Mouse (Mus musculus) adrenal gland, adult 2 months (tissue): ENCODE measurements around the gene Sebox. TPM values are rescaled to one million over a fixed set of nuclear protein-coding genes. Genes with fewer than 3 reads are reported as not detected.

Experiments
- DNase-seq: peaks from one replicate; pipeline ENCODE4 v3.0.0; 2021
- polyA plus RNA-seq: library from polyadenylated mRNA; depleted of rRNA; stranded (reverse); fragments of >200 nt; gene quantifications from 2 replicates; pipeline ENCODE4 v1.2.3, GENCODE M21; 2012; rRNA removed
- total RNA-seq, 2 experiments: library from RNA; stranded (reverse); gene quantifications; 2 replicates each; pipeline ENCODE4 v1.2.3; 2021

Gene Sebox
- total and polyA plus RNA-seq, 3 experiments = not detected

GRCm38 (mm10) chr11:78535376-78536079, 32.3 kb downstream of the Sebox start:
- DNase-seq = peak; percentile 57

DNA sequence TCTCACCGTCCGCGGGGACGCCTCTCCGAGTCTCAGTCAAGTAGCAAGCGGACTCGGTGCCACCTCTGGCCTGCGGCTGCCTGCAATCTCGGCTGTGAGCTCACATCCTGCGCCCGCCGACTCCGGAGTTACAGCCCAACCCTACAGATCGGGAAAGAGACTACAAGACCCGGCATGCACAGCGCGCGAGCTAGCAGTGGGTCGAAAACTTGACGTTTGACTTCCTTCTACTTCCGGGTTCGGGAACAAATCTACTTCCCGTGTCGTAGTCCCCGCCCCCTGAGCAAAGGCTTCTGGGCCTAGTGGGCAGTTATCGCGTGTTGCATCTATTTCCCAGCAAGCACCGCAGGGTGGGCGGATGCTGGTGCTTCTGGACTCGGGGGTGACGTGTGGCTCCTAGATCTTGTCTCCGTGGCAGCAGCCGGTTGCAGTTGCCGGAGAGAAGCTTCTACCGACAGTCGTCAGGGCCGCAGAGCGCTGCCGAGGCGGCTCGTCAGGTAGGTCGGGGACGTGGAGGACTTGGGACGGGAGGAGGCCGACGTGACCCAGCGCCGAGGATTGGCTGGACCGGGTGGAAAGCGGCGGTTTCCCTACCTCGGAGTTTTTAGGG, 32.9 kb downstream of the Sebox start, which contains the start of the genes Tnfaip1 and Ift20:
TSS of gene Tnfaip1 (minus strand) at position 253 of the 610 bp plus-strand sequence.
TSS of gene Ift20 (plus strand) at position 282 of the 610 bp plus-strand sequence.
- peak; percentile 99 for DNase-seq

GRCm38 (mm10) chr11:78536690-78537084, 33.4 kb downstream of the Sebox start:
- no peak for DNase-seq

DNA sequence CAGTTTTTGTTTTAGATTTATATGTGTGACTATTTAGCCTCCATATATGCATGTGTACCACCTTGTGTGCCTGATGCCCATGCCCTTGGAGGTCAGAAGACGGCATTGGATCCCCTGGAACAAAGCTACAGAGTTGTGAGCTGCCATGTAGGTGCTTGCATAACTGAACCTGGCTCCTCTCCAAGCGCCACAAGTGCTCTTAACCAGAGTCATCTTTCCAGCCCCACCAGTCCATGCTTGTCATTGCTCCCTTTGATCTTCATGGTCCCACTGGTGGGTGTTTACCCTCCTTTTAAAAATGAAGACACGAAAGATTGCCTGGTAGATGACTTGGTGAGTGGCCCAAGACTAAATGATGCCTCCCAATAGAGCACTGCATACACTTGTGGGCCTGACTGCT, 37.1 kb downstream of the Sebox start:
- no peak for DNase-seq

DNA sequence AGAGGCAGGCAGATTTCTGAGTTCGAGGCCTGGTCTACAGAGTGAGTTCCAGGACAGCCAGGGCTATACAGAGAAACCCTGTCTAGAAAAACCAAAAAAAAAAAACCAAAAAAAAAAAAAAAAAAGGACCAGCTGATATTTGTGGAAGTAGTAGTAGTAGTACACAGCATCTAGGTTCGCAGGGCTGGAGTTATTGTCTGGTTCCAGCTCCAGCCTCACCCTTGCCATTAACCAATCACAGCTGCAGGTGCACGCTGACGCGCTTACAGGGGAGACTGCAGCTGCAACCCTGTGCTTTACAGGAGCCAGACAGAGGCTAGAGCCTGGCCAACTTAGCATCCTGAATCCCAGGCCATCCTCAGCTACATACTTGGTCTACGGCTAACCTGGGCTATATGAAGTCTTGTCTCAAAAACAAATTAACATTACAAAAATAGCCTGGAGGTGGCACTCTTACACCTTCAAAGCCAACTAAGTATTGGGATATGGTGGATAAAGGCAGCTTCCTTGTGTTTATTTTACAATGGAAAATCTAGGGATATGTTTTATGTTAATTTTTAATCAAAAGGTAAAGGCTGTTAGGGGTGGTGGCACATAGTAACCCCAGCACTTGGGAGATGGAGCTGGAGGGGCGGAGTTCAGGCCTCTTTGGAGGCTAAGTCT, 41.3 kb downstream of the Sebox start:
- DNase-seq = no peak

DNA sequence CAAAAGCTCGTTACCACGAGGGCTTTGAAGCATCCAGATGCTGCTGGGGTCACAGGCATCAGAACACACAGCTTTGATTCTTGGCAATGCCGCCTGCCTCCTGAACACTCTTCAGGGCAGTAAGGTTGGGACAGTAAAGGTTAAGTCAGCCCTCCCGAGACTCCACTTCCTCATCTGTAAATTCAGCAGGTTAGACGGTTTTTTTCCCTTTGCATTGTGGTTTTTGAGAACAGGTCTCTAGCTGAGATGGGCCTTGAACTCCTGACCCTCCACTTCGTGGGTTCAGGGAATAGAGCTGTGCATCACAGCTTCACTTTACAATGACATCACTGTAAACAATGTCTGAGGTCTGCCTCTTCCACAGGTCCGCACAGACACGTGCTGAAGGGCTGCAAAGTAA, 41.9 kb downstream of the Sebox start:
- no peak for DNase-seq

DNA sequence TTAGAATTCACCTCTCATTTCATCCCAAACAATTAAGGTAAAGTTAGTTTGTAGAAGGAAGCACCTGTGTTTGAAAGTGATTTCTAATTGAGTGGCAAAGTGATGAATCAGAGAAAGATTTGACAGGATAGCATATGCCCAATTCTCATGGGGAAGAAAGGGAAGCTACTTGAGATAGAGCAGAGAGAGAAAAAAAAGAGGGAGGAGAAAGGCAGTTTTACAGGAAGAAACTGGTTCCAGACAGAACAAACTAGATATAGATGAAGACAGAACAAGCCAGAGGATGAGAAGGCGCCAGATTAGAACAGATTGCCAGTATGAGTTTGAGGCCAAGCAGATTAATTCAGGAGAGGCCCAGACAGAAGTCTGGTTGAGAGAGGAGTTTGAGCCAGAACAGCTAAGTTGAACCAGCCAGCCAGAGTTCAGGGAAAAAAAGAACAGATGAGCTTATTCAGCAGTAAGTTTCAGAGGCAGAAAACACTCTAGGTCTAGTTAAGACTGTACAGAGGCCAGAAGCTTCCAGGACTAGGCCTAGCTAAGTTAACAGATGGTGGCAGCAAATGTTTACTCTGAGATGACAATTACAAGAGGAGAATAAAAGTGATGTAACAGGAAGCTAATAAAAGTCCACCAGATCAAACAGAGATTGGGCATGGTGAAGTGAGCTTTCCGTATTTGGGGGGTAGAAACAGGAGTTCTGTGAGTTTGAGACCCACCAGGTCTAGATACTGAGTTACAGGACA, 44.6 kb downstream of the Sebox start:
- no peak for DNase-seq

DNA sequence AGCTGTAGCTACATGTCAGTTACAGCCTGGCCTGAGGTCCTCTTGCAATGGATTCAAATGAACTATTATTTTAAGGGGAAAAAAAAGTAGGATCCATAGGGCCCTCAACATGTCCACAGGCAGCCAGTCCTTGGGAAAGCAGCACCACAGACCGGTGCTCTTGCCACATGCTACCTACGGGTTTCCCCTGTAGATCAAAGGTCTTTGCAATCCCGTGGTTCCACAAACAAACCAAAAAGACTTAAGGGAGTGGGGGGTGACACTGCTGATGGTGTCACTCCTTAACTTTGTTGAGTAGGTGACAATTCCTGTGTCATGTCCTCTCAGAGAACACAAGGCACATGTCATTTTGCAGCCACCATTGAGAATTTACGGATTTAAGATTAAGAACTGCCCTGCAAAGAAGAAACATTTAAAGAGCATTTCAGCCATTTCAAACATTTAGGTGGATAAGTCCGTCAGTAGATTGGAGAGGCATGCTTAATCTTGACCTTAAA, 46.3 kb downstream of the Sebox start:
- DNase-seq = no peak

DNA sequence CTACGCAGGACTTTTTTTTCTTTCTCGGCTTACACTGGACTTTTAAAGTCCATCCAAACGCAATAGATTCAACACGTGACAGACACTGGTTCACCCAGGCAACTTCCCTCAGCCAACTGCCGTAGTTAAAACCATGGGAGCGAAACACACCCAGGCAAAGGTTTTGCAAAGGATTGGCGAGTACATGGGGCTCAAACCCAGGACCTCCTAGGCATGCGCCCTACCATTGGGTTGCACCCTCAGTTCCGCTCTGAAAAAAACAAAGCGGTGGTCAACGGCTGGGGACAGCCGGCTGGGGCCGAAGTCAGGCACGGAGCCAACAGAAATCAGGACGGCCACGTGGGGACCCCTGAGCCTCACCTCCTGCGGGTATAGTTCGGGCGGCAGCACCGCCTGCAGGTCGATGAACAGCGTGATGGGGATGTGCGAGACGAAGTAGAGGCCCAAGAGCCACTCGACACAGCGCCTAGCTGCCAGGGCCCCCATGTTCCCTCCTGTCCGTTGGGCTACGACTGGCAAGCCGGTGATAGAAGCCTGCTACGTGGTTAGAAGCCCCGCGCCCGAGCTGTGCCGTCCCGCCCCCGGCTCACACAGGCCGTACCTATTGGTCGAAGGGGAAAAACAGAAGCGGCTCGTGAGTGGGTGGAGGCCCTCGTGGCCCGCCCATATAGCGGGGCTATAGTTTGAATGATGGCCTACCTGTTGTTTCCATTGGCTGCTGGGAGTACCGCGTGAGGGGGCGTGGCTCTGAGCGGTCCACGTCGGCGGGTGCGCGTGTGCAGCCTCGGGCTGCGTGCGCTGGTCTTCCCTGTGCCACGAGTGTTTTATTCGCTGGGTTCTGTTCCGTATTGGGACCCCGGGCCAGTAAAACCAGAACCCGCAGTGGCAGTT, 47.2 kb downstream of the Sebox start, which contains the start of gene Tmem97:
TSS of gene Tmem97 (minus strand) at position 610 of the 891 bp plus-strand sequence.
- DNase-seq = peak; percentile 97

- DNase-seq = no peak
These were observed 47.8 kb downstream of the Sebox start for GRCm38 (mm10) chr11:78551059-78551398.

Other genes starting within 250 kb of the Sebox start
- gene 2610507B11Rik, start 241.7 kb upstream of the Sebox start, total RNA-seq = 100 to 1,000 TPM; 165 to 168 TPM
- gene 2610507B11Rik, start 241.7 kb upstream of the Sebox start, polyA plus RNA-seq = 80.0 and 91.9 TPM in 2 replicates
- gene BC030499, start 212.6 kb upstream of the Sebox start, total RNA-seq = under 1 TPM in 1 of 2 experiments, not detected in 1; 0.61 TPM
- gene BC030499, start 212.6 kb upstream of the Sebox start, polyA plus RNA-seq = 0.07 and 0.08 TPM in 2 replicates
- 1 to 10 TPM; 3.0 to 4.1 TPM for gene Spag5, start 201.9 kb upstream of the Sebox start, total RNA-seq
- gene Spag5, start 201.9 kb upstream of the Sebox start, polyA plus RNA-seq = 1.9 and 3.6 TPM in 2 replicates
- gene Aldoc, start 180.5 kb upstream of the Sebox start, total RNA-seq = 10 to 100 TPM; 25.1 to 28.0 TPM
- 15.7 and 26.0 TPM in 2 replicates for gene Aldoc, start 180.5 kb upstream of the Sebox start, polyA plus RNA-seq
- gene Pigs, start 175.0 kb upstream of the Sebox start, total RNA-seq = 10 to 100 TPM; 57.3 to 61.3 TPM
- 161 and 184 TPM in 2 replicates for gene Pigs, start 175.0 kb upstream of the Sebox start, polyA plus RNA-seq
- 10 to 100 TPM; 35.3 to 44.1 TPM for gene Unc119, start 160.0 kb upstream of the Sebox start, total RNA-seq
- 60.4 and 65.4 TPM in 2 replicates for gene Unc119, start 160.0 kb upstream of the Sebox start, polyA plus RNA-seq
- under 1 TPM; 0.29 to 0.41 TPM for gene Foxn1, start 116.9 kb upstream of the Sebox start, total RNA-seq
- 0.27 and 0.35 TPM in 2 replicates for gene Foxn1, start 116.9 kb upstream of the Sebox start, polyA plus RNA-seq
- gene Slc13a2, start 81.2 kb upstream of the Sebox start, total RNA-seq = not detected
- 0.20 and 0.22 TPM in 2 replicates for gene Slc13a2, start 81.2 kb upstream of the Sebox start, polyA plus RNA-seq
- gene Slc46a1, start 37.8 kb upstream of the Sebox start, total RNA-seq = 10 to 100 TPM; 41.5 to 60.9 TPM
- 111 TPM in 2 replicates for gene Slc46a1, start 37.8 kb upstream of the Sebox start, polyA plus RNA-seq
- 1 to 10 TPM; 5.3 to 8.2 TPM for gene Sarm1, start 5.7 kb upstream of the Sebox start, total RNA-seq
- gene Sarm1, start 5.7 kb upstream of the Sebox start, polyA plus RNA-seq = 2.3 and 3.0 TPM in 2 replicates
- 1 to 10 TPM; 3.0 to 7.7 TPM for gene Vtn, start 4.4 kb upstream of the Sebox start, total RNA-seq
- gene Vtn, start 4.4 kb upstream of the Sebox start, polyA plus RNA-seq = 1.8 and 2.8 TPM in 2 replicates
- 10 to 100 TPM; 22.0 to 26.8 TPM for gene Tmem199, start 8.7 kb downstream of the Sebox start, total RNA-seq
- 6.9 and 8.8 TPM in 2 replicates for gene Tmem199, start 8.7 kb downstream of the Sebox start, polyA plus RNA-seq
- 100 to 1,000 TPM; 151 to 168 TPM for gene Poldip2, start 8.7 kb downstream of the Sebox start, total RNA-seq
- 94.8 and 108 TPM in 2 replicates for gene Poldip2, start 8.7 kb downstream of the Sebox start, polyA plus RNA-seq
- 10 to 100 TPM; 36.1 to 48.2 TPM for gene Tnfaip1, start 32.9 kb downstream of the Sebox start, total RNA-seq
- gene Tnfaip1, start 32.9 kb downstream of the Sebox start, polyA plus RNA-seq = 22.2 and 22.7 TPM in 2 replicates
- 100 to 1,000 TPM in 1 of 2 experiments, 10 to 100 TPM in 1; 81.7 to 109 TPM for gene Ift20, start 32.9 kb downstream of the Sebox start, total RNA-seq
- gene Ift20, start 32.9 kb downstream of the Sebox start, polyA plus RNA-seq = 86.5 and 115 TPM in 2 replicates
- gene Tmem97, start 47.3 kb downstream of the Sebox start, total RNA-seq = 10 to 100 TPM; 44.7 to 49.4 TPM
- gene Tmem97, start 47.3 kb downstream of the Sebox start, polyA plus RNA-seq = 33.7 and 39.6 TPM in 2 replicates
- gene Nlk, start 193.9 kb downstream of the Sebox start, total RNA-seq = 10 to 100 TPM; 37.8 to 75.4 TPM
- 29.3 and 30.1 TPM in 2 replicates for gene Nlk, start 193.9 kb downstream of the Sebox start, polyA plus RNA-seq
- gene Ccnq, start 248.3 kb downstream of the Sebox start, total RNA-seq = 10 to 100 TPM; 52.0 to 68.9 TPM
- 117 and 120 TPM in 2 replicates for gene Ccnq, start 248.3 kb downstream of the Sebox start, polyA plus RNA-seq